In the genomic region with DNA sequence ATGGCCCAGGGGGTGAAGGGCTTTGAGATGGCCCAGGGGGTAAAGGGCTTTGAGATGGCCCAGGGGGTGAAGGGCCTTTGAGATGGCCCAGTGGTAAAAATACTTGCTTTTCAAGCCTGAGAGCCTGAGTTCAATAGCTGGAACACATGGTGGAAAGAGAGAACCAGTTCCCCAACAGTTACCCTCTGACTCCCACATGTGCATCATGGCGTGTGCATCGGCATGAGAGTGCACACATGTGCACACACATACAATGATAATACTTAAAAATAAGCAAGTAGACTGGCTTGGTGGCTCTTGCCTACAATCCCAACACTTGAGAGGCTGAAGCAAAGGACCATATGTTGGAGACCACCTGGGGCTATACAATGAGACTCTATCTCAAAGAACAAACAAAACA, we compare ENCODE assay signal across 34 mouse cellular contexts.
"Had no signal": no experiment of that assay in that cellular context is flagged by ENCODE, and none has a peak within 500 bp of the region (broad histone marks: within the 10 kb centered on the region; RNA-seq: fewer than 3 reads in every experiment).

No protein-coding gene starts in this region.

- H3K9ac ChIP-seq: heart, embryonic 12.5 days; heart, embryonic 13.5 days; heart, embryonic 15.5 days; hindbrain, embryonic 12.5 days; hindbrain, embryonic 13.5 days; hindbrain, embryonic 14.5 days; hindbrain, embryonic 15.5 days; intestine, embryonic 15.5 days; kidney, embryonic 15.5 days had no signal

- DNase-seq: heart, postnatal 10 days; heart, postnatal 14 days; heart, postnatal 36 days; heart, postnatal 4 days; kidney, adult 11 months; kidney, adult 18-20 months; kidney, adult 2 months; kidney, adult 8-10 months; kidney, adult 9 months; kidney, postnatal 10 days; kidney, postnatal 14 days; kidney, postnatal 25 days; kidney, postnatal 36 days; kidney, postnatal 4 days; layer of hippocampus, adult 9-11 months; layer of hippocampus, postnatal 36 days had no signal

- H3K27me3 ChIP-seq: heart, embryonic 12.5 days; heart, embryonic 15.5 days; hindbrain, embryonic 12.5 days; hindbrain, embryonic 13.5 days; hindbrain, embryonic 15.5 days; intestine, embryonic 15.5 days; kidney, embryonic 15.5 days had no signal

- H3K4me2 ChIP-seq: heart, embryonic 12.5 days; heart, embryonic 13.5 days; heart, embryonic 15.5 days; hindbrain, embryonic 12.5 days; hindbrain, embryonic 13.5 days; hindbrain, embryonic 14.5 days; hindbrain, embryonic 15.5 days; intestine, embryonic 15.5 days; kidney, embryonic 15.5 days had no signal

- H3K4me3 ChIP-seq: heart, embryonic 10.5 days; heart, embryonic 12.5 days; heart, embryonic 13.5 days; heart, embryonic 15.5 days; hindbrain, embryonic 10.5 days; hindbrain, embryonic 12.5 days; hindbrain, embryonic 13.5 days; hindbrain, embryonic 15.5 days; intestine, embryonic 15.5 days; kidney, embryonic 15.5 days; layer of hippocampus, adult 2 months had no signal

- H3K9me3 ChIP-seq: heart, embryonic 10.5 days; heart, embryonic 12.5 days; heart, embryonic 13.5 days; heart, embryonic 15.5 days; hindbrain, embryonic 10.5 days; hindbrain, embryonic 12.5 days; hindbrain, embryonic 15.5 days; intestine, embryonic 15.5 days; kidney, embryonic 15.5 days had no signal

- H3K4me1 ChIP-seq: heart, embryonic 10.5 days; heart, embryonic 12.5 days; heart, embryonic 13.5 days; heart, embryonic 15.5 days; hindbrain, embryonic 12.5 days; hindbrain, embryonic 13.5 days; hindbrain, embryonic 15.5 days; intestine, embryonic 15.5 days had no signal

- ATAC-seq: hindbrain, embryonic 16.5 days; hindbrain, postnatal 0 days; inflammation-experienced regulatory T-cells, adult 6 months; intestine, embryonic 15.5 days; intestine, embryonic 16.5 days; intestine, postnatal 0 days had no signal

- H3K27ac ChIP-seq: heart, embryonic 10.5 days; heart, embryonic 13.5 days; heart, embryonic 15.5 days; hindbrain, embryonic 10.5 days; hindbrain, embryonic 12.5 days; hindbrain, embryonic 13.5 days; hindbrain, embryonic 14.5 days; hindbrain, embryonic 15.5 days; hindbrain, postnatal 0 days; intestine, embryonic 15.5 days; kidney, embryonic 15.5 days; kidney, postnatal 0 days; layer of hippocampus, adult 2 months had no signal

- H3K36me3 ChIP-seq: heart, embryonic 10.5 days; heart, embryonic 12.5 days; heart, embryonic 13.5 days; heart, embryonic 15.5 days; hindbrain, embryonic 10.5 days; hindbrain, embryonic 12.5 days; hindbrain, embryonic 13.5 days; hindbrain, embryonic 15.5 days; intestine, embryonic 15.5 days; kidney, embryonic 15.5 days had no signal
